Mouse (Mus musculus) granulocyte monocyte progenitor cell, adult 5-6 weeks (primary cell): ENCODE results near the gene Ube2q1. TPM values are rescaled to one million over a fixed set of nuclear protein-coding genes. Genes with fewer than 3 reads are reported as not detected.

Source experiments
- ATAC-seq: replicated peaks from 2 replicates; pipeline ENCODE4 v1.8.0; 2016; ENCODE audit warnings: mild to moderate bottlenecking, moderate TSS enrichment, inconsistent platforms; ENCODE audit not compliant: poor library complexity, severe bottlenecking
- total RNA-seq, 2 experiments: library from RNA; stranded (forward) in 1 of 2; stranded (reverse) in 1 of 2; fragments of 200-712, 200-1000 nt in 1 of 2; fragments of >200 nt in 1 of 2; fragmentation: Nextera tagmentation in 1 of 2; gene quantifications; 2 replicates each; pipeline ENCODE4 v1.2.3; 2014 to 2017

Gene Ube2q1
- 95.1 and 123 TPM in 2 replicates for total RNA-seq (2014; fragmentation: Nextera tagmentation)
- 110 and 118 TPM in 2 replicates for total RNA-seq (2017)

GRCm38 (mm10) chr3:89772968-89773709 lies at the start of gene Ube2q1:
Ube2q1 (plus strand) TSS chr3:89773616.
- peak; percentile 79 for ATAC-seq

GRCm38 (mm10) chr3:89727028-89727427 lies 46.4 kb upstream of the Ube2q1 start:
- peak; percentile 69 for ATAC-seq

GRCm38 (mm10) chr3:89728848-89729247 lies 44.6 kb upstream of the Ube2q1 start:
- no peak for ATAC-seq

- peak; percentile 91 for ATAC-seq
Observed at GRCm38 (mm10) chr3:89730350-89731331, 42.8 kb upstream of the Ube2q1 start.

- ATAC-seq = no peak
Observed at GRCm38 (mm10) chr3:89732091-89732490, 41.3 kb upstream of the Ube2q1 start.

GRCm38 (mm10) chr3:89738509-89738908 lies 34.9 kb upstream of the Ube2q1 start:
- ATAC-seq = no peak

- peak; percentile 7; the same call in 1 of the 2 replicates for ATAC-seq
Observed at GRCm38 (mm10) chr3:89752307-89752706, 21.1 kb upstream of the Ube2q1 start.

GRCm38 (mm10) chr3:89755283-89755682 lies 18.1 kb upstream of the Ube2q1 start:
- no peak for ATAC-seq

- no peak for ATAC-seq
Observed at GRCm38 (mm10) chr3:89757851-89758250, 15.6 kb upstream of the Ube2q1 start.

GRCm38 (mm10) chr3:89759786-89760185 lies 13.6 kb upstream of the Ube2q1 start:
- ATAC-seq = no peak

- peak; percentile 99 for ATAC-seq
Observed at GRCm38 (mm10) chr3:89764119-89764724, 9.2 kb upstream of the Ube2q1 start, which contains the start of gene Chrnb2. Chrnb2 (minus strand) TSS chr3:89764632.

- ATAC-seq = no peak
Observed at GRCm38 (mm10) chr3:89769584-89769983, 3.8 kb upstream of the Ube2q1 start.

GRCm38 (mm10) chr3:89770425-89771002 lies 2.9 kb upstream of the Ube2q1 start:
- ATAC-seq = no peak

- peak; percentile 63 for ATAC-seq
Observed at GRCm38 (mm10) chr3:89772588-89772967, 838 bp upstream of the Ube2q1 start.

- no peak for ATAC-seq
Observed at GRCm38 (mm10) chr3:89773740-89774211, 360 bp downstream of the Ube2q1 start.

- peak; percentile 56 for ATAC-seq
Observed at GRCm38 (mm10) chr3:89774236-89774960, 982 bp downstream of the Ube2q1 start.

GRCm38 (mm10) chr3:89776001-89776400 lies 2.6 kb downstream of the Ube2q1 start:
- ATAC-seq = no peak

GRCm38 (mm10) chr3:89780102-89780501 lies 6.7 kb downstream of the Ube2q1 start:
- ATAC-seq = no peak

- no peak for ATAC-seq
Observed at GRCm38 (mm10) chr3:89781640-89782039, 8.2 kb downstream of the Ube2q1 start.
